Mouse (Mus musculus) olfactory bulb, adult 2 months (tissue): ENCODE data around the gene Slc25a42.

Source experiments
- CTCF ChIP-seq: fragments of 200-500 bp; IDR thresholded peaks from 2 replicates; pipeline ENCODE4 v1.5.1; 2012; ENCODE audit warnings: low read depth, mild to moderate bottlenecking, low read length, moderate library complexity; ENCODE audit not compliant: insufficient read depth
- POLR2A ChIP-seq: fragments of 200-500 bp; IDR thresholded peaks from 2 replicates; pipeline ENCODE4 v1.6.1; 2012; ENCODE audit warnings: mild to moderate bottlenecking, low read depth, low read length, moderate library complexity; ENCODE audit not compliant: insufficient read depth

DNA sequence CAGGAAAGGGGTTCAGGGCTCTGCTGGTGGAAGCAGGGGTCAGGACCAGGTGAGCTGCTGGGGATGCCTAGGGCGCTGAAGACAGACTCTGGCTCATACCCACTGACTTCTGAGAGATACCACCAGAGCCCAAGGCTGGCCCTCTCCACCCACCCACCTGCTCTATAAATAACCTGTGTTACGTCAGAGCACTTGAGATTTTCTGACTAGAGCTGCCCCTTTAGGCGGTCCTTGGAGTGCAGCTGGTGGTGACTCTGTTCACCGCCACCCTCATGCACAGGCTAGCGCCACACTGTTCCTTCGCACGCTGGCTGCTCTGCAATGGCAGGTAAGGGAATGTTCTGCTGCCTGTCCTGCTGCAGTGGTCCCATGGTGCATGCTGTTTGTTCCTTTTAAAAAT is 38.0 kb downstream of the Slc25a42 start:
- TF ChIP-seq POLR2A = no peak
- no peak for TF ChIP-seq CTCF
